Mouse (Mus musculus): Measurements from ENCODE around the gene Lpp.

GRCm38 (mm10) chr16:24861374-24861773, 468.1 kb downstream of the Lpp start:
- TF ChIP-seq GATA1 (IDR thresholded peaks at IDR 0.05; ENCODE audit: borderline replicate concordance, low read length) (no peak), FLI1 (IDR thresholded peaks at IDR 0.05; ENCODE audit: low read length) (no peak)

Data from megakaryocyte, embryonic 14.5 days (primary cell).